Mouse (Mus musculus) bone marrow, adult 2 months (tissue): ENCODE results near the gene C87499. TPM values are rescaled to one million over a fixed set of nuclear protein-coding genes. Genes with fewer than 3 reads are reported as not detected.

Experiments used
- H3K27ac ChIP-seq: fragments of 200-500 bp; 2 replicates; pipeline ENCODE4 v1.5.1; 2012; ENCODE audit warnings: low read depth, mild to moderate bottlenecking, control low read depth, inconsistent platforms, low read length; ENCODE audit not compliant: control insufficient read depth, poor library complexity, insufficient read depth
- H3K4me1 ChIP-seq: fragments of 200-500 bp; 2 replicates; pipeline ENCODE4 v1.6.1; 2011; ENCODE audit warnings: low read length; ENCODE audit not compliant: control insufficient read depth, insufficient read depth
- H3K4me3 ChIP-seq: fragments of 200-500 bp; replicated peaks from 2 replicates; pipeline ENCODE3; 2011; ENCODE audit warnings: mild to moderate bottlenecking, low read depth, low read length, control low read depth; ENCODE audit not compliant: control insufficient read depth
- CTCF ChIP-seq: fragments of 200-500 bp; IDR thresholded peaks from 2 replicates; pipeline ENCODE4 v1.5.1; 2011; ENCODE audit warnings: low read length, control low read depth; ENCODE audit not compliant: control insufficient read depth, insufficient read depth
- POLR2A ChIP-seq: fragments of 200-500 bp; IDR thresholded peaks from 2 replicates; pipeline ENCODE4 v1.6.1; 2011; ENCODE audit warnings: low read depth, mild to moderate bottlenecking, control low read depth, low read length, borderline replicate concordance; ENCODE audit not compliant: control insufficient read depth
- WGBS: fragments of 180-500 bp; shearing (Covaris S2); methylation state at CpG from one replicate; pipeline ENCODE4 v1.1.7; 2018; 5-methylcytosine and 5-hydroxymethylcytosine counted together
- polyA plus RNA-seq: library from polyadenylated mRNA; stranded (reverse); fragments of >200 nt; gene quantifications from 2 replicates; pipeline ENCODE4 v1.2.4, GENCODE M21; 2011; ENCODE audit warnings: low replicate concordance; ENCODE audit not compliant: missing spikeins, insufficient read depth, insufficient read length

C87499 gene
- polyA plus RNA-seq, 1 experiment = not detected

DNA sequence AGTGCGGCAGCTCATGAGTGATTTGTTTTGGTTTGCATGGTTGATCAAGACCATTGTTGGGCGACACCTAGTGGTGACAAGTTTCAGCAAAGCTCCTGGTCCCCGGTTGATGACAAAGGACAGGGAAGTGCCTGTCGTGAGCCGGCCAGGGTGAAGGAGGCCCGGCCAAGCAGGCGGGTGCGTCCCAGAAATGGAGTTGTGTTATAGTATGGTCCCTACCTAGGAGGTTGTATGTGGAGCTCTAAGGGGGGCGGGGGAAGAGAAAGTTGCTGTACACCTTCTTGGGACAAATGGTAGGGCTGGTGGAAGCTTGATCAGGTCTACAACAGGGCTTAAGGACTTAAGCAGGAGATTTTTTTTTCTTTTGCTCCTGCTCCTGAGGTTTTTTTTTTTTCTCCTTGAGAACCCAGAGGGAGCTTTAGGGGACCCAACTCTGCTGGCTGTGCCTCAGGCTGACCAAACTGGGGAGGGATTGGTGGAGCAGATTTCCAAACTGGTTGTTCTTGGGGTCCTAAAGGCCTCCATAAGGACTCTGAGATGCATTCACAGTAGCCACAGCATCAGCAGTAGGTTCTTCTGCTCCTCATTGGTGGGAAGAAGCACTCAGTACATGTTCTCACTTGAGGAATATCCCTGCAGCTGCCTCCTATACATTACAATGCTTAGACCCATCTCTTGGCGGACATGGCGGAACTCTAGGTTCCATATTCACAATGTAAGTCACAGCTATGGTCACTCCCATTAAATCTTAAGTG lies 7.0 kb upstream of the C87499 start:
- peak overlapping the region; percentile 86 for H3K4me3 ChIP-seq
- no peaks in the 10 kb centered on the region for H3K4me1 ChIP-seq
- WGBS = 12% methylated on average over 11 of the region's 11 CpGs
- TF ChIP-seq POLR2A (no peak), CTCF (peak; percentile 74)
- H3K27ac ChIP-seq = no peak overlapping the region

DNA sequence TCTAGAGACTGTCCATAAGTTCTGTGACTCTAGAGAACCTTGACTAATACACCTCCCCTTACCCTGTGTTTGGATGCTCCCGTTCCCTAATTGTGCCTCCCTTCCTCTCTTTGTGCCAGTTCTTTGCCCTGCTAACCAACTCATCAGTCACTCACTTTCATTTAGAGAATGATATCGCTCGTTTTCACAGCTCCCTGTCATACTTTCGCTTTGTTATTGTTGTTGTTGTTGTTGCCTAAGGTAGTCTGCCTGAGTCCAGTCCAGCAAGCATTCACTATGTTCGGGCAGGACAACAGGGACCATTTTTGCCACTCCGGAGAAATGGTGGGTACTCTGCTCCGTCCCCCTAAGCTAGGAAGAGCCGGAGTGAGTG lies 6.5 kb upstream of the C87499 start:
- 13% methylated on average over 8 of the region's 8 CpGs for WGBS
- TF ChIP-seq POLR2A (no peak), CTCF (no peak)

DNA sequence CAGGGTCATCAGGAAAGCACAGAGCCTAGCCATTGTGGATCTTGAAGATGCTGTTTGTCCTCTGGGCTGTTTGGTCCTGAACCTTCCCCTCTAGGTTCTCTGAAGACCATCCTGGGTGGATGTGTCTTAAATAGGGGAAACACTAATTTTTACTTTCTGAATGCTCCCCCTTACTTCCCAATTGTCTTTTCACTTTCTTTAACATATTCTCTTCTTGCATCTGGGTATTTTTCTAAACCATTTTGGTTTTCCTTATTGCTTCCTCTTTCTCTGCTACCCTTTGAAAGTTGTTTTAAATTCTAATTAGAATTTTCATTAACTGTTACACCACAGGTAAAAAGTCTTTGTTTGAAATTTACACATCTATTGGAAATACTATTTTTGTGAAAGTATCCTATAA lies 30.9 kb downstream of the C87499 start, which contains the start of gene Ifna12:
Ifna12 (minus strand) TSS at position 101 of the 400 bp plus-strand sequence.
- H3K4me1 ChIP-seq = no peaks in the 10 kb centered on the region
- H3K4me3 ChIP-seq = no peak within 1 kb of the TSS
- H3K27ac ChIP-seq = no peak within 1 kb of the TSS
- TF ChIP-seq CTCF = no peak
- TF ChIP-seq POLR2A = no peak

More for the DNA sequence above, 6.5 kb upstream of the C87499 start:
- Histone ChIP-seq H3K27ac (no peak overlapping the region), H3K4me1 (no peaks in the 10 kb centered on the region), H3K4me3 (peak overlapping the region; percentile 86)

DNA sequence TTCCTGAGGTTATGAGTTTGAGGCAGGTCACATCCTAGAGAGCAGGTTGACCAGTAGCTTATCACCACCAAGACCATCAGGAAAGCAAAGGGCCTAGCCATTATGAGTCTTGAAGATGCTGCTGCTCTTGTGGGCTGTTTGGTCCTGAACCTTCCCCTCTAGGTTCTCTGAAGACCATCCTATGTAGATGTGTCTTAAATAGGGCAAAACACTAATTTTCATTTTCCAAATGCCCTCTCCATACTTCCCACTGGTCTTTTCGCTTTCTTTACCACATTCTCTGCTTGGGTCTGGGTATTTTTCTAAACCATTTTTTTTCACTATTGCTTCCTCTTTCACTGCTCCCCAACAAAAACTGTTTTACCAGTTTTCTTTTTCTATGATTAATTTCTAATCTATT lies 41.9 kb downstream of the C87499 start, which contains the start of gene Ifna9:
Ifna9 (minus strand) TSS at position 101 of the 400 bp plus-strand sequence.
- H3K4me3 ChIP-seq = no peak within 1 kb of the TSS
- no peaks in the 10 kb centered on the region for H3K4me1 ChIP-seq
- TF ChIP-seq POLR2A (no peak), CTCF (no peak)
- WGBS = 61% methylated on average over 1 of the region's 1 CpGs
- H3K27ac ChIP-seq = no peak within 1 kb of the TSS

Other genes starting within 250 kb of the C87499 start
- 3.5 and 10.8 TPM in 2 replicates for gene Hacd4, start 195.5 kb downstream of the C87499 start, polyA plus RNA-seq
- not detected in 2 replicates for gene Ifnb1, start 111.6 kb downstream of the C87499 start, polyA plus RNA-seq
- gene Ifna15, start 76.2 kb downstream of the C87499 start, polyA plus RNA-seq = not detected in 2 replicates
- not detected in 2 replicates for gene Ifna14, start 62.6 kb downstream of the C87499 start, polyA plus RNA-seq
- not detected in 2 replicates for gene Ifna9, start 42.0 kb downstream of the C87499 start, polyA plus RNA-seq
- gene Ifna12, start 31.0 kb downstream of the C87499 start, polyA plus RNA-seq = not detected in 2 replicates
- gene Ifna13, start 10.0 kb upstream of the C87499 start, polyA plus RNA-seq = 1.9 TPM in 1 of 2 replicates, not detected in the other
- not detected in 2 replicates for gene Ifna16, start 42.5 kb upstream of the C87499 start, polyA plus RNA-seq
- not detected in 2 replicates for gene Ifna2, start 49.5 kb upstream of the C87499 start, polyA plus RNA-seq
- not detected in 2 replicates for gene Ifnab, start 56.9 kb upstream of the C87499 start, polyA plus RNA-seq
- not detected in 2 replicates for gene Gm26566, start 87.4 kb upstream of the C87499 start, polyA plus RNA-seq
- 10.8 and 18.3 TPM in 2 replicates for gene Klhl9, start 88.1 kb upstream of the C87499 start, polyA plus RNA-seq
- not detected in 2 replicates for gene Gm13271, start 120.5 kb upstream of the C87499 start, polyA plus RNA-seq
- gene Gm13283, start 125.7 kb upstream of the C87499 start, polyA plus RNA-seq = not detected in 2 replicates
- not detected in 2 replicates for gene Gm13290, start 139.4 kb upstream of the C87499 start, polyA plus RNA-seq
- gene Gm13289, start 142.5 kb upstream of the C87499 start, polyA plus RNA-seq = not detected in 2 replicates
- gene Gm13272, start 145.4 kb upstream of the C87499 start, polyA plus RNA-seq = not detected in 2 replicates
- not detected in 2 replicates for gene Ifnz, start 147.7 kb upstream of the C87499 start, polyA plus RNA-seq
- not detected in 2 replicates for gene Gm13276, start 151.3 kb upstream of the C87499 start, polyA plus RNA-seq
- not detected in 2 replicates for gene Gm13277, start 154.2 kb upstream of the C87499 start, polyA plus RNA-seq
- not detected in 2 replicates for gene Gm13278, start 157.1 kb upstream of the C87499 start, polyA plus RNA-seq
- not detected in 2 replicates for gene Gm13275, start 160.1 kb upstream of the C87499 start, polyA plus RNA-seq
- gene Gm13279, start 163.0 kb upstream of the C87499 start, polyA plus RNA-seq = not detected in 2 replicates
- gene Gm13285, start 165.3 kb upstream of the C87499 start, polyA plus RNA-seq = not detected in 2 replicates
- not detected in 2 replicates for gene Gm13287, start 168.8 kb upstream of the C87499 start, polyA plus RNA-seq
- not detected in 2 replicates for gene Gm13288, start 171.1 kb upstream of the C87499 start, polyA plus RNA-seq
- not detected in 2 replicates for gene Ifna7, start 181.8 kb upstream of the C87499 start, polyA plus RNA-seq
- not detected in 2 replicates for gene Ifna11, start 185.5 kb upstream of the C87499 start, polyA plus RNA-seq
- not detected in 2 replicates for gene Ifna6, start 193.0 kb upstream of the C87499 start, polyA plus RNA-seq
- not detected in 2 replicates for gene Ifna5, start 201.1 kb upstream of the C87499 start, polyA plus RNA-seq
- not detected in 2 replicates for gene Ifna4, start 207.4 kb upstream of the C87499 start, polyA plus RNA-seq
- gene Ifna1, start 215.7 kb upstream of the C87499 start, polyA plus RNA-seq = not detected in 2 replicates
- not detected in 2 replicates for gene Ifne, start 245.8 kb upstream of the C87499 start, polyA plus RNA-seq